Mouse (Mus musculus) heart, postnatal 0 days (tissue): Measurements from ENCODE around the gene Chrdl2. TPM values are rescaled to one million over a fixed set of nuclear protein-coding genes. Genes with fewer than 3 reads are reported as not detected.
A peak's percentile ranks its signal among the peaks of the same experiment; 100 is the strongest.

Experiments used
- ATAC-seq: fragments of 200-750 bp; cut with Nextera tagmentation; 2 replicates; pipeline ENCODE4 v1.8.0; 2017; ENCODE audit warnings: low read depth, moderate number of reproducible peaks, moderate library complexity; ENCODE audit not compliant: insufficient read depth
- DNase-seq: peaks from one replicate; pipeline ENCODE4 v3.0.0-alpha.2; 2016; ENCODE audit warnings: low spot score
- H3K27ac ChIP-seq: fragments of 300-500 bp; sonication (generic); 2 replicates; pipeline ENCODE4 v1.5.1; 2014; ENCODE audit warnings: low read depth, mild to moderate bottlenecking
- H3K27me3 ChIP-seq: fragments of 300-500 bp; sonication (generic); 2 replicates; pipeline ENCODE4 v1.6.1; 2014; ENCODE audit warnings: low read length, mixed read lengths; ENCODE audit not compliant: control insufficient read depth, insufficient read depth
- H3K36me3 ChIP-seq: fragments of 300-500 bp; sonication (generic); replicated peaks from 2 replicates; pipeline ENCODE4 v1.6.1; 2014; ENCODE audit warnings: low read length, mixed read lengths; ENCODE audit not compliant: control insufficient read depth, insufficient read depth
- H3K4me1 ChIP-seq: fragments of 300-500 bp; sonication (generic); 2 replicates; pipeline ENCODE4 v1.6.1; 2014; ENCODE audit warnings: antibody characterized with exemption; ENCODE audit not compliant: control insufficient read depth, insufficient read depth
- H3K4me2 ChIP-seq: fragments of 300-500 bp; sonication (generic); 2 replicates; pipeline ENCODE4 v1.6.1; 2014; ENCODE audit warnings: low read depth, mild to moderate bottlenecking, low read length, moderate library complexity
- H3K4me3 ChIP-seq: fragments of 300-500 bp; sonication (generic); 2 replicates; pipeline ENCODE4 v1.5.1; 2014; ENCODE audit warnings: low read depth, low read length
- H3K9ac ChIP-seq: fragments of 300-500 bp; sonication (generic); replicated peaks from 2 replicates; pipeline ENCODE4 v1.6.1; 2014; ENCODE audit warnings: low read depth, low read length, mixed read lengths
- H3K9me3 ChIP-seq: fragments of 300-500 bp; sonication (generic); replicated peaks from 2 replicates; pipeline ENCODE4 v1.6.1; 2016; ENCODE audit warnings: low read length; ENCODE audit not compliant: control insufficient read depth
- CTCF ChIP-seq: IDR thresholded peaks from 2 replicates; pipeline ENCODE4 v1.5.1; 2016; ENCODE audit warnings: antibody characterized with exemption, control low read depth, low read depth
- EP300 ChIP-seq: IDR thresholded peaks from 2 replicates; pipeline ENCODE4 v1.6.1; 2016; ENCODE audit warnings: antibody characterized with exemption, low read depth
- WGBS: fragments of 180-500 bp; shearing (Covaris S2); extraction: QIAGEN DNeasy Blood & Tissue Kit; methylation state at CpG from one replicate; pipeline ENCODE4 v1.1.7; 2014; 5-methylcytosine and 5-hydroxymethylcytosine counted together
- polyA plus RNA-seq: library from polyadenylated mRNA; unstranded; fragments of >200 nt; fragmentation: Nextera tagmentation; extraction: Ambion mirVana; gene quantifications from 2 replicates; pipeline ENCODE4 v1.2.1, GENCODE M21; 2015
- total RNA-seq: library from RNA; depleted of rRNA; stranded (reverse); fragments of >200 nt; gene quantifications from 2 replicates; pipeline ENCODE4 v1.2.3, GENCODE M21; 2014; ENCODE audit warnings: low replicate concordance

The Chrdl2 gene
- total and polyA plus RNA-seq, 2 experiments from 2014 or later: 0.12 TPM; not detected in 1

GRCm38 (mm10) chr7:100008765-100009164 is 2.8 kb downstream of the Chrdl2 start:
- H3K27me3 ChIP-seq: peaks cover 64% of the 10 kb centered on the region
- H3K4me2 ChIP-seq: no peak overlapping the region
- no peaks in the 10 kb centered on the region for H3K36me3 ChIP-seq
- DNase-seq (no peak), ATAC-seq (no peak)
- TF ChIP-seq CTCF (no peak), EP300 (no peak)
- H3K4me1 ChIP-seq: 0 out of 2 replicates have a peak, but pooled peaks cover 4% of the 10 kb centered on the region
- H3K9me3 ChIP-seq: no peaks in the 10 kb centered on the region
- H3K27ac ChIP-seq: no peak overlapping the region
- WGBS: 72% methylated on average over 4 of the region's 4 CpGs
- H3K9ac ChIP-seq: no peak overlapping the region
- no peak overlapping the region for H3K4me3 ChIP-seq

- Histone ChIP-seq H3K27ac (no peak overlapping the region), H3K4me1 (0 out of 2 replicates have a peak, but pooled peaks cover 4% of the 10 kb centered on the region), H3K4me3 (no peak overlapping the region), H3K27me3 (peaks cover 55% of the 10 kb centered on the region), H3K9ac (no peak overlapping the region), H3K36me3 (no peaks in the 10 kb centered on the region), H3K9me3 (no peaks in the 10 kb centered on the region), H3K4me2 (no peak overlapping the region)
- TF ChIP-seq EP300: no peak
- TF ChIP-seq CTCF: peak; percentile 74
- ATAC-seq (no peak), DNase-seq (peak; percentile 55)
- WGBS: 12% methylated on average over 11 of the region's 11 CpGs
These were observed 3.7 kb downstream of the Chrdl2 start for GRCm38 (mm10) chr7:100009640-100010039.

GRCm38 (mm10) chr7:100010711-100011110 is 4.7 kb downstream of the Chrdl2 start:
- no peaks in the 10 kb centered on the region for H3K36me3 ChIP-seq
- TF ChIP-seq EP300 (no peak), CTCF (no peak)
- H3K9me3 ChIP-seq: no peaks in the 10 kb centered on the region
- DNase-seq (no peak), ATAC-seq (no peak)
- WGBS: 50% methylated on average over 5 of the region's 5 CpGs
- no peak overlapping the region for H3K27ac ChIP-seq
- 0 out of 2 replicates have a peak, but pooled peaks cover 1% of the 10 kb centered on the region for H3K4me1 ChIP-seq
- no peak overlapping the region for H3K9ac ChIP-seq
- no peak overlapping the region for H3K4me3 ChIP-seq
- H3K27me3 ChIP-seq: peaks cover 45% of the 10 kb centered on the region
- H3K4me2 ChIP-seq: no peak overlapping the region

- no peak overlapping the region for H3K4me3 ChIP-seq
- no peak overlapping the region for H3K27ac ChIP-seq
- DNase-seq: peak; percentile 41
- H3K4me1 ChIP-seq: no peaks in the 10 kb centered on the region
- WGBS: 41% methylated on average over 8 of the region's 8 CpGs
- H3K36me3 ChIP-seq: no peaks in the 10 kb centered on the region
- H3K27me3 ChIP-seq: peaks cover 31% of the 10 kb centered on the region
- H3K9ac ChIP-seq: no peak overlapping the region
- peak; percentile 37; the same call in 1 of the 2 replicates for ATAC-seq
- H3K9me3 ChIP-seq: no peaks in the 10 kb centered on the region
- H3K4me2 ChIP-seq: no peak overlapping the region
- TF ChIP-seq CTCF (no peak), EP300 (no peak)
These were observed 6.1 kb downstream of the Chrdl2 start for GRCm38 (mm10) chr7:100012085-100012484.

- Histone ChIP-seq H3K4me3 (no peak overlapping the region), H3K4me1 (no peaks in the 10 kb centered on the region), H3K27me3 (peaks cover 27% of the 10 kb centered on the region), H3K9ac (no peak overlapping the region), H3K27ac (no peak overlapping the region), H3K9me3 (no peaks in the 10 kb centered on the region), H3K36me3 (no peaks in the 10 kb centered on the region), H3K4me2 (no peak overlapping the region)
- DNase-seq (no peak), ATAC-seq (no peak)
- TF ChIP-seq EP300 (no peak), CTCF (no peak)
- WGBS: 59% methylated on average over 6 of the region's 6 CpGs
These were observed 6.5 kb downstream of the Chrdl2 start for GRCm38 (mm10) chr7:100012515-100012914.

- WGBS: 56% methylated on average over 8 of the region's 8 CpGs
- H3K27me3 ChIP-seq: peaks cover 10% of the 10 kb centered on the region
- no peak overlapping the region for H3K9ac ChIP-seq
- ATAC-seq (no peak), DNase-seq (no peak)
- no peak overlapping the region for H3K4me3 ChIP-seq
- no peaks in the 10 kb centered on the region for H3K4me1 ChIP-seq
- no peaks in the 10 kb centered on the region for H3K36me3 ChIP-seq
- TF ChIP-seq EP300 (no peak), CTCF (no peak)
- no peaks in the 10 kb centered on the region for H3K9me3 ChIP-seq
- no peak overlapping the region for H3K27ac ChIP-seq
- no peak overlapping the region for H3K4me2 ChIP-seq
These were observed 8.2 kb downstream of the Chrdl2 start for GRCm38 (mm10) chr7:100014123-100014600.
